Mouse (Mus musculus) megakaryocyte, embryonic 14.5 days (primary cell): ENCODE measurements around the gene Abhd14b.

Source experiments
- FLI1 ChIP-seq: IDR thresholded peaks from 2 replicates; pipeline ENCODE4 v1.6.1; 2012; ENCODE audit warnings: low read length, inconsistent platforms, mixed read lengths
- GATA1 ChIP-seq: IDR thresholded peaks from 3 replicates; pipeline ENCODE4 v1.6.1; 2012; ENCODE audit warnings: mixed read lengths, low read length, inconsistent platforms, borderline replicate concordance

DNA sequence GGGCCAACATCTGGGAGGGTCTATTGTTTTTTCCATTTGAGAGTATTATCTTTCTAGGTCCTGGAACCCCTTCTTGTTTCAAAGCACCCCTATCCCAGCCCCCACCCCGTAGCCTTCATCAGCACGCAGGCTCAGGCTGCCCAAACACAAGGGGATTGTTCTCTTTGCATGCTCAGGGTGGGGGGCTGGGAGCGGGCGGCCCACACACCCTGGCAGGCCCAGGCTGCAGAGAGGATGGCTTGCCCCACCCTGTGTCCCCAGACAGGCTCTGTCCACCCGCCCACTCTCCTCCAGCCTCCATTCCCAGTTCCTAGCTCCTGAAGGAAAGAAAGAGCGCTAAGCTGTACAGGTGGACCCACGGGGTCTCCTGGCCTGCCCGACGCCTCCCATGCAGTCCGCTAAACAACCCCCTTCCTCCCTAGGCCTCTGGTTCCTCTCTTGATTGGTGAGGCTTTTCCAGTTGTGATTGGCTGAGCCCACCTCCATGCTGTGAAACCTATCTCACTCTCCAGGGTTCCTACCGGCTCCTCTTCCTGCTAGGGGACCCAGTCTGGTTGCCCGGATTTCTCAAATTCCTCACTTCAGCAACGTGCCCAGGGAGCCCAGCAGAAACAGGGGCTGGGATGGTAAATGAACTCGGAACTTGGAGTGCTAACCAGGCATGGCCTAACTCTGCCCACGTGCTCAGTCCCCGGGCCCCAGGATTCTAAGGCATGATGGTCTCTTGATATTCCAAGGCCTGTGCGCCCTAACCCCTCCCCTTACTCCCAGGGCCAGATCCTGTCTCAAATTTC lies 7.8 kb downstream of the Abhd14b start:
- TF ChIP-seq GATA1 (no peak), FLI1 (no peak)
